Mouse (Mus musculus) midbrain, embryonic 15.5 days (tissue): Measurements from ENCODE around the gene Noct. TPM values are rescaled to one million over a fixed set of nuclear protein-coding genes. Genes with fewer than 3 reads are reported as not detected.
A peak's percentile ranks its signal among the peaks of the same experiment; 100 is the strongest.
"Not testable (repeated sequence)": the region's sequence is repeated elsewhere in the genome, so short reads cannot be mapped to it uniquely, and the experiment has no call there.

Experiments used
- ATAC-seq: fragments of 200-750 bp; cut with Nextera tagmentation; replicated peaks from 2 replicates; pipeline ENCODE4 v1.8.0; 2017; ENCODE audit warnings: moderate TSS enrichment
- H3K27ac ChIP-seq: fragments of 300-500 bp; sonication (generic); 2 replicates; pipeline ENCODE4 v1.5.1; 2015; ENCODE audit warnings: mild to moderate bottlenecking, inconsistent platforms
- H3K27me3 ChIP-seq: fragments of 300-500 bp; sonication (generic); replicated peaks from 2 replicates; pipeline ENCODE4 v1.6.1; 2015; ENCODE audit warnings: inconsistent platforms
- H3K36me3 ChIP-seq: fragments of 300-500 bp; sonication (generic); replicated peaks from 2 replicates; pipeline ENCODE4 v1.6.1; 2015; ENCODE audit warnings: inconsistent platforms
- H3K4me1 ChIP-seq: fragments of 300-500 bp; sonication (generic); 2 replicates; pipeline ENCODE4 v1.6.1; 2015; ENCODE audit warnings: inconsistent platforms
- H3K4me2 ChIP-seq: fragments of 300-500 bp; sonication (generic); 2 replicates; pipeline ENCODE4 v1.6.1; 2015; ENCODE audit warnings: inconsistent platforms, mild to moderate bottlenecking, moderate library complexity
- H3K4me3 ChIP-seq: fragments of 300-500 bp; sonication (generic); 2 replicates; pipeline ENCODE4 v1.5.1; 2015; ENCODE audit warnings: mild to moderate bottlenecking, inconsistent platforms
- H3K9ac ChIP-seq: fragments of 300-500 bp; sonication (generic); 2 replicates; pipeline ENCODE4 v1.6.1; 2015; ENCODE audit warnings: mild to moderate bottlenecking, inconsistent platforms
- H3K9me3 ChIP-seq: fragments of 300-500 bp; sonication (generic); 2 replicates; pipeline ENCODE4 v1.6.1; 2016; ENCODE audit warnings: inconsistent platforms
- WGBS: fragments of 180-500 bp; shearing (Covaris S2); methylation state at CpG from one replicate; pipeline ENCODE4 v1.1.7; 2015; ENCODE audit warnings: mixed read lengths; 5-methylcytosine and 5-hydroxymethylcytosine counted together
- polyA plus RNA-seq: library from polyadenylated mRNA; unstranded; fragments of >200 nt; fragmentation: Nextera tagmentation; extraction: Ambion mirVana; gene quantifications from 2 replicates; pipeline ENCODE4 v1.2.1, GENCODE M21; 2015

Noct gene
- polyA plus RNA-seq, 1 experiment from 2014 or later = 31.7 TPM

DNA sequence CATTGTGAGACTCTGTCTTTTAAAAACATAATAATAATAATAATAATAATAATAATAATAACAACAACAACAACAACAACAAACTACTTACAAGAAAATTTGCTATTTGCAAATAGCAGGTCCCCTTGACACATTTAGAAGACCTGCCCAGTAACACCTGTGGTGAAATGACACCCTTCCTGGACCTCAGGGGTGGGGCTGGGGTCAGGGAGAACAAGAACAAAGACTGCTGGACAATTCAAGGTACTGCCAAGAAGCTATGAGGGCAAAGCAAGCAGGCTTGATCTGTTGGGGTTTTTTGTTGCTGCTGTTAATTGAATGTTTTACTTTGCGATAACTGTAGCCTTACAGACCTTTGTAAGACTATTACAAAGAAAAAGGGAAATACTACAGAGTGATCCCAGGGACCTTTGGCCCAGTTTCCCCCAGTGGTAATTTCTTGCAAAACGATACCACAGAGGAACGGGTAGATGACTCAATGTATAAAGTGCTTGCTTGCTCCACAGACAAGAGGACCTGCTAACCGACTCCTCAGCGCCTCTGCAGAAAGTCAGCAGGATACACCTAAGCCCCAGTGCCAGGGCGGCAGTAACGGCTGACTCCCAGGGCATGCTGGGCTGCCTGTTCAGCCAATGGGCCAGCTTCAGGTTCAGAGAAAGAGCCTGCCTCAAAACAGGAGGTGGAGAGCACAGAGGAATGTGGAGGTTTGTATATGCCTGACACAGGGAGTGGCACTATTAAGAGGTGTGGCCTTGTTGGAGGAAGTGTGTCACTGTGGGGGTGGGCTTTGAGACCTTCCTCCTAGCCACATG lies 14.5 kb upstream of the Noct start:
- no peaks in the 10 kb centered on the region for H3K27me3 ChIP-seq
- H3K27ac ChIP-seq = no peak overlapping the region
- 91% methylated on average over 7 of the region's 7 CpGs for WGBS
- no peak overlapping the region for H3K9ac ChIP-seq
- no peaks in the 10 kb centered on the region for H3K9me3 ChIP-seq
- H3K4me1 ChIP-seq = no peaks in the 10 kb centered on the region
- no peak overlapping the region for H3K4me3 ChIP-seq
- ATAC-seq = no peak
- no peaks in the 10 kb centered on the region for H3K36me3 ChIP-seq
- H3K4me2 ChIP-seq = no peak overlapping the region

DNA sequence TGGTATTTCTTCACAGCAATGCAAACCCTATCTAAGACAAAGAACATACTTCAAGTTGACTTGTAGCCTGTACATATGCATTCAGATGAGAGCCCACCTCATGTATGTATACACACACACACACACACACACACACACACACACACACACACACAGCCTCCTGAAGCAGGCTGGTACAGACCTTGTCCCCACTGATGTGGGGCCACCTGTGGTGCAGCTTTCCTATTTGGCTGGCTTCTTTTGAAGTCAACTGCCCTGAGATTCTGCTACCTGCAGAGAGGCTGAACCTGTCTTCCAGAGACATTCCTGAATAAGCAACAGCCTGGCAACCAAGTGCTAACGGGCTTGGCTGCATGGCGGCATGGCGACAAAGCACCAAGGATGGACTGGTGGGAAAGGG lies 13.8 kb upstream of the Noct start:
- Histone ChIP-seq H3K9me3 (no peaks in the 10 kb centered on the region), H3K27ac (no peak overlapping the region), H3K27me3 (no peaks in the 10 kb centered on the region), H3K4me3 (no peak overlapping the region), H3K36me3 (no peaks in the 10 kb centered on the region), H3K4me2 (no peak overlapping the region), H3K4me1 (no peaks in the 10 kb centered on the region), H3K9ac (no peak overlapping the region)
- WGBS = 91% methylated on average over 3 of the region's 3 CpGs
- ATAC-seq = no peak

DNA sequence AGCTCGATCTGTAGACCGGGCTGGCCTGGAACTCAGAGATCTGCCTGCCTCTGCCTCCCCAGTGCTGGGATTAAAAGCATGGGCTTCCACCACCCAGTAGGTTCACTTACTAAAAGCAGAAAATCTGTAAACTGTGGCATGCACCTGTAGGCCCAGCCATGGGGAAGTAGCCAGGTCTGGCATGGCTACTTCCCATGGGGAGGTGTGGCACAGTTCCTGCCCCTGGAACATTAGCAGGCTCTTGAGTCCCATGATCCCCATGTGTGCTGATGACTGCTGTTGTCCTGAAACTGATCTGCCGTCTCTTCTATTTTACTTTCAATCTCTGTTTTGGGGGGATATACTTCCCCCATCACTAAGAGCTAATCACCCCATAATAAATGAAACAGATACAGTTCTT lies 11.1 kb upstream of the Noct start:
- H3K27me3 ChIP-seq = no peaks in the 10 kb centered on the region
- no peaks in the 10 kb centered on the region for H3K4me1 ChIP-seq
- ATAC-seq = no peak
- H3K4me3 ChIP-seq = no peak overlapping the region
- H3K4me2 ChIP-seq = no peak overlapping the region
- H3K36me3 ChIP-seq = no peaks in the 10 kb centered on the region
- H3K9ac ChIP-seq = no peak overlapping the region
- no peak overlapping the region for H3K27ac ChIP-seq
- WGBS = 95% methylated on average over 3 of the region's 3 CpGs
- H3K9me3 ChIP-seq = no peaks in the 10 kb centered on the region

DNA sequence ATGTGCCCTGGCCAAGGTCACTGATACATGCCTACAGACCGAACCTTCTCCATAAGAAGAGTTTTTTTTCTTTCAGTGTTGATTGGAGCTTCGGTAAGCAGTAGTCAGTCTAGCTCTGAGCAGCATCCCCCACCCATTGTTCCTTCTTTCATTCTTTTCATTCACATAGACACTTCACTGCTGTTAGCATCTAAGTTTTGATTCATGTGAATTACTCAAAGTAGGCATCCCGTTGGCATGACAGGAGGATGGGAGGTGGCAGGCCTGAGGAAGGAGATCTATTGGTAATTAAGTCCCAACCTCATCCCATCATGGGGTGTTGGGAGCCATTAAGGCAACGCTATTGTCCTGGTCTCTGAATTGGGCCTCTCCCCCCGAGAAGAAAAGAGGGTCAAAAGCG lies 8.6 kb upstream of the Noct start:
- no peaks in the 10 kb centered on the region for H3K4me1 ChIP-seq
- no peak overlapping the region for H3K9ac ChIP-seq
- H3K27ac ChIP-seq = no peak overlapping the region
- no peak overlapping the region for H3K4me3 ChIP-seq
- no peaks in the 10 kb centered on the region for H3K36me3 ChIP-seq
- no peak overlapping the region for H3K4me2 ChIP-seq
- H3K27me3 ChIP-seq = no peaks in the 10 kb centered on the region
- 83% methylated on average over 6 of the region's 6 CpGs for WGBS
- ATAC-seq = no peak
- H3K9me3 ChIP-seq = no peaks in the 10 kb centered on the region

DNA sequence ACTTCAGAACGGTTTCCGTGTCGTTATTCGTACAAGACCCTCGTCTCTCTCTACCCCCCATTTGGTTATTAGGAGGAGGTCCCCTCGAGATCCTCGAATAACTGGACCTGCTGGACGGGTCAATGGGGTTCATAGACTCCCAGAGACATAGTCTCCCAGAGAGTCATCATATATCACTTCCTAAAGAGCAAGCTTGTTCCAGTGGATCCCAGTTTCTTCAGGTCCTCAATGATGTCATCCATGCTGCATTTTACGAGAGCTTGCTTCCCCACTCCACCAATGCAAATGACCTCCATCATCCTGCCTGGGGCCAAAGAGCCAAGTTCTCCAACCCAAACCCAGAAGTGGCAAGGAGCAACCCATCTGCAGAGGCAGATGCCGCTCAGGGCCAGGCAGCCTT lies 7.9 kb upstream of the Noct start:
- not testable (repeated sequence) for H3K9me3 ChIP-seq, ATAC-seq, H3K27ac ChIP-seq, H3K4me3 ChIP-seq, H3K4me1 ChIP-seq, H3K36me3 ChIP-seq, H3K4me2 ChIP-seq, H3K9ac ChIP-seq, H3K27me3 ChIP-seq
- WGBS = 78% methylated on average over 6 of the region's 10 CpGs

DNA sequence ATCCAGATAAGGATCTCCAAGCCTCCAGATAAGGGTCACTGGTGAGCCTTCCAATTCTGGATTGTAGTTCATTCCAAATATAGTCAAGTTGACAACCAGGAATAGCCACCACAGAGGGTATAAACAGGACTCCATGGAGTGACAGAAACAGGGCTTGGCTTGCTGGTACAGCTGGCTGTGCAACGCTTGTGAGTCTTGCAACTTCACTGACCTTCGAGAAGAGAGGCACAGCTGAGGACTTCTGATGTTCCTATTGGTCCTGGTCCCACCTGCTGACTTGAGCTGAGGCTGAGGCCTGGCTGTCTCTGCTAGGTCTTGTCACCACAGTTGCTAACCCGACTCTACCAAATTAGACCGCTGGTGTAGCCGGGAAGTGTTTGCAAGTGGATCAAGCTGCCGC lies 5.9 kb upstream of the Noct start:
- not testable (repeated sequence) for H3K36me3 ChIP-seq, ATAC-seq, H3K4me1 ChIP-seq, H3K9ac ChIP-seq, H3K9me3 ChIP-seq, H3K27me3 ChIP-seq, H3K4me3 ChIP-seq, H3K27ac ChIP-seq, H3K4me2 ChIP-seq
- WGBS = 94% methylated on average over 6 of the region's 6 CpGs

DNA sequence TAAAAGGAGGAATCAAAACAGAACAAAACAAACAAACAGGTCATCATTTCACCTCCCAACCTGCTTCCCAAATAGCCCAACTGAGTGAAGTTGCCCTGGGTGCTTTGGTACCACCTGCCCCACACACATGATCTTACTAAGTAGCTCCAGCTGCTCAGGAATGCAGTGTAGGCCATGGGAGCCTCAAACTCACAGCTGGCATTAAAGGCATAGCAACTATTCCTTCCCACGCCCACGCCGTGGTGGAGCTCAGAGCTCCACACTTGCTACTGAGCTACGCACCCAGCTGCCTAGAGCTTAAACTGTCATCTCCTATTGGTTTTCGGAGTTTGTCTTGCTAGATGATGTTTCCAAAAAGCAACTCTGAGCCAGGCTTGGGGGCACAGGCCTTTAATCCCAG lies 5.0 kb upstream of the Noct start:
- no peaks in the 10 kb centered on the region for H3K36me3 ChIP-seq
- H3K9me3 ChIP-seq = no peaks in the 10 kb centered on the region
- H3K4me3 ChIP-seq = no peak overlapping the region
- H3K9ac ChIP-seq = no peak overlapping the region
- WGBS = 93% methylated on average over 5 of the region's 5 CpGs
- no peak overlapping the region for H3K4me2 ChIP-seq
- H3K27ac ChIP-seq = no peak overlapping the region
- H3K4me1 ChIP-seq = peaks cover 9% of the 10 kb centered on the region
- no peaks in the 10 kb centered on the region for H3K27me3 ChIP-seq
- ATAC-seq = no peak

DNA sequence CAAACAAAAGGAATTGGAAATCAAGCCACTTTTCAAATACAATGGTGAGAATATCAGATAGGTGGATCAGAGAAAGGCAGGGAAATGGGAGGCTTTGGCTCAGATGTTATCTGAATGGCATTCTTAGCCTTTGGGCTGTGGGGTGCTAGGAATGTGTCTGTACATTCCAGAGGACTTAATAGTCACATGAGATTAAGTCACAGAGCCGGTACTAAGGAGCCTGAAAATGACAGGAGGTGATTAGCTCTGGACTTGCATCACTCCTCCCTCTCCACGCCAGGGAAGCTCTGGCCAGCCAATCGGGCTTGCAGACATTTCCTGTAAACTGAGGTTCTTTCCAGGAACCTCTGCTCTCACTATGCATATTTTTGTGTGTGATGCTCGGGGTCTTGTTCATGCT lies 3.4 kb upstream of the Noct start:
- Histone ChIP-seq H3K27me3 (no peaks in the 10 kb centered on the region), H3K27ac (no peak overlapping the region), H3K4me2 (no peak overlapping the region), H3K9ac (no peak overlapping the region), H3K9me3 (no peaks in the 10 kb centered on the region), H3K36me3 (no peaks in the 10 kb centered on the region), H3K4me1 (peaks cover 11% of the 10 kb centered on the region), H3K4me3 (no peak overlapping the region)
- WGBS = 54% methylated on average over 4 of the region's 4 CpGs
- no peak for ATAC-seq

DNA sequence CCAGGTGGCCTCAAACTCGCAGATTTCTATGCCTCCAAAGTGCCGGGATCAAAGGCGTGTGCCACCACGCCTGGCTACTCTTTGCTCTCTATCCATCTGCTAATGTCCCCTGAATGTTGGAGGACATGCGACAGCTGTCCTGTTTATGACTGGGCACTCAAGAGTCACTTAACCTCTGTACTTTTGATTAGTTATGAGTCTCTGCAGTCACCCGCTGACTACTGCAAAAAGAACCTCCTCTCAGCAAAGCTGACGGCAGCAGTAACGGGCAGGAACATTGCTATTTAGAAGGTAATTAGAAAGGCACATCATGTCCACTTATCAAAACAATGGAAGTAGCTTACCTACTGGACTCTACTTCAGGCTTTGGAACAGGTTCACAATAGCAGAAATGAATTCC lies 2.4 kb upstream of the Noct start:
- ATAC-seq = no peak
- 75% methylated on average over 8 of the region's 8 CpGs for WGBS
- Histone ChIP-seq H3K9me3 (no peaks in the 10 kb centered on the region), H3K27me3 (no peaks in the 10 kb centered on the region), H3K4me3 (no peak overlapping the region), H3K9ac (no peak overlapping the region), H3K27ac (no peak overlapping the region), H3K36me3 (no peaks in the 10 kb centered on the region), H3K4me2 (no peak overlapping the region), H3K4me1 (peaks cover 21% of the 10 kb centered on the region)

DNA sequence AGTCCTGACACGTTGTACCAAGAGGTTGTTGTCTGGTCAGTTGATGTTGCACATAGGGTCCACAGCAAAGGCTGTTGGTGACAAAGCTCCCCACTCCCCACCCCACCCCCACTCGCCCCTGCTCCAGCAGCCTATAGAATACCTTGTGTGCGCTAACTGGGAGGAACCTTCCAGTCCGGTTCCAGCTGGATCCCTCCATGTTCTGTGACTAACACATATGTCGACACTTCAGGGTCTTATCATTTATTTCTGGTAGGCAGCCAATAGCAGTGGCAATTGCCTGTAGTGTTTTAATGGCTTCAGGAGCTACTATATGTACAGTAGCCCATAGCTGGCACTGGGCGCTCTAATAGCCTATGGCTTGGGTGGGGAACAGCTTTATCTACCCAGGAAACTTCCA lies 1.9 kb upstream of the Noct start:
- Histone ChIP-seq H3K9ac (no peak overlapping the region), H3K4me3 (no peak overlapping the region), H3K4me1 (peaks cover 25% of the 10 kb centered on the region), H3K27me3 (no peaks in the 10 kb centered on the region), H3K36me3 (no peaks in the 10 kb centered on the region), H3K4me2 (no peak overlapping the region), H3K27ac (no peak overlapping the region), H3K9me3 (no peaks in the 10 kb centered on the region)
- WGBS = 90% methylated on average over 6 of the region's 6 CpGs
- no peak for ATAC-seq

DNA sequence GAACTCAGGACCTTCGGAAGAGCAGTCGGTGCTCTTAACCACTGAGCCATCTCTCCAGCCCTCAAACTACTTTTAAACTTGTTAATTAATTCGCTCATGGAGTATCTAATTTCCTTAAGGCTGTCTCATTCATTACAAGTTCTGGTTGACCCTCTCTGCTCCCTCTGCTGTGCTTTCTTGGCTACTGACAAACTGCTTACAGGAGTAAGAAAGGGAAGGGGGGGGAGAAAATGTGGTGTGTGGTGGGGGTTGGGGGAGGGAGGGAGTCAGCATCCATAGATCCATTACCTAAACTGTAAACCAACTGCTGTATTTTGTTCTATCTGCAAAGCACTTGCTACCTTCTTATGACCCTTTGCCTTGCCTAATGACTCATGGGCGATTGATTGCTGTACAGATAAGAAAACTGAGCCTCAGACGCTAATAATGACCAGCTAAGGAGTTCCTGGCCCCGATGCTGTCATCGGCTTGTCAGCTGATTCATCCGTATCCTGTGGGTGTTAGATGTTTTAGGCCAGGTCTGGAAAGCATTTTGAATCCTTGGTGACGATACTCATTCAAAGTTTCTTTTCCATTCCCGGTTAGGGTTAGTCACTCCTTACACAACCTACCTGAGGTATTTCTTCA lies 1.3 kb upstream of the Noct start:
- H3K27me3 ChIP-seq = no peaks in the 10 kb centered on the region
- WGBS = 63% methylated on average over 10 of the region's 10 CpGs
- peaks cover 25% of the 10 kb centered on the region for H3K4me1 ChIP-seq
- H3K9ac ChIP-seq = no peak overlapping the region
- H3K27ac ChIP-seq = no peak overlapping the region
- H3K36me3 ChIP-seq = no peaks in the 10 kb centered on the region
- no peak overlapping the region for H3K4me2 ChIP-seq
- ATAC-seq = no peak
- no peaks in the 10 kb centered on the region for H3K9me3 ChIP-seq
- H3K4me3 ChIP-seq = no peak overlapping the region

DNA sequence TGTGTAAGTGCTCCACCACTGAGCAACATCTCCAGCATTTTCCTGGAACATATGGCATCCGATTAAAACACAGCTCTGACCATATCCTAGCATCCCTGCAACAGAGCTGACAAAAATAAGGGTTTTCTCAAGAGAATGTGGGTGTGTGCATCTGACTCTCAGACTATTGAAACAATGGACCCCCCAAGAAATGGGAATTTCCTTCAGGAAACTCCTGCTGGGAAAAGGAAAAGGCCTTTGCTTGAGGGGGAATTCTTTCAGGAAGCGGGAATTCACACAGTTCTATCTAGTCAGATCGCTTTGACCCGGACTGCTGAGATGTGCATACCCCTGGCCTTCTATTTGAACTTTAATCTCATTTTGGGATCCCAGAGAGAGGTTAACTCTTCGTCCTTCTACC lies 691 bp upstream of the Noct start:
- peak overlapping the region; percentile 69 for H3K4me3 ChIP-seq
- peak overlapping the region; percentile 80 for H3K4me2 ChIP-seq
- ATAC-seq = no peak
- H3K4me1 ChIP-seq = peaks cover 26% of the 10 kb centered on the region
- 23% methylated on average over 5 of the region's 5 CpGs for WGBS
- peak overlapping the region; percentile 81 for H3K9ac ChIP-seq
- no peaks in the 10 kb centered on the region for H3K27me3 ChIP-seq
- peak overlapping the region; percentile 100 for H3K27ac ChIP-seq
- no peaks in the 10 kb centered on the region for H3K36me3 ChIP-seq
- no peaks in the 10 kb centered on the region for H3K9me3 ChIP-seq

DNA sequence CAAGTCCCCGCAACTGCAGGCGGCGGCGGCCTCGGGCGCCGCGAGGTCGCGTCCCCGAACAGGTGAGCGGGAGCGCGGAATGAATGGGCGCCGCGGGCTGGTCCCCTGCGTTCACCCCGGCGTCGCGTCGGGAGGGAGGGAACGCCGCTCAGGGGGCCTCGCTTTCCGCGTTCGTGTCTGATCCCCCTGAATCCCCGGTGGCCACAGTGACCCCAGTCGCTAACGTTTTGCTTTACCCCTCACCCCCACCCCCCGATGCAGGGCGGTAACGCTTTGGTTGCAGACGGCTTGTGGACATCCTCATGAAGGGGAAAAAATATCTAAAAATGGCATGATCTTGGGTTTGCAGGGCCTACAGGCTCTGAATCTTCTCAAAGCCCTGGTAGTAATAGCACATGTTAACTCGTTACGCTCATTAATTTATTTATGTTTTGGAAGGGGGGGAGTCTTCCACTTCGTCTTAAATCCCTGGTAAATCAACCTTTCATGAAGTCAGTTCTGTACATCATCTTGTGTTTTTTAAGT lies 1.0 kb downstream of the Noct start:
- H3K36me3 ChIP-seq = no peaks in the 10 kb centered on the region
- H3K4me2 ChIP-seq = peak overlapping the region; percentile 80
- peak overlapping the region; percentile 100 for H3K27ac ChIP-seq
- H3K4me3 ChIP-seq = peak overlapping the region; percentile 69
- H3K9ac ChIP-seq = peak overlapping the region; percentile 81
- no peaks in the 10 kb centered on the region for H3K9me3 ChIP-seq
- no peak for ATAC-seq
- WGBS = under 1% methylated on average over 39 of the region's 39 CpGs
- H3K4me1 ChIP-seq = peaks cover 31% of the 10 kb centered on the region
- no peaks in the 10 kb centered on the region for H3K27me3 ChIP-seq
